Mouse (Mus musculus) embryonic facial prominence, embryonic 15.5 days (tissue): Measurements from ENCODE around the gene Sorbs2. TPM values are rescaled to one million over a fixed set of nuclear protein-coding genes. Genes with fewer than 3 reads are reported as not detected.

Experiments used
- ATAC-seq: fragments of 200-750 bp; cut with Nextera tagmentation; 2 replicates; pipeline ENCODE4 v1.8.0; 2017; ENCODE audit warnings: low read depth, moderate TSS enrichment; ENCODE audit not compliant: insufficient number of reproducible peaks, low FRiP score, low TSS enrichment
- H3K27ac ChIP-seq: fragments of 300-500 bp; sonication (generic); replicated peaks from 2 replicates; pipeline ENCODE4 v1.5.1; 2015; ENCODE audit warnings: mild to moderate bottlenecking, inconsistent platforms
- H3K27me3 ChIP-seq: fragments of 300-500 bp; sonication (generic); 2 replicates; pipeline ENCODE4 v1.6.1; 2015; ENCODE audit warnings: inconsistent platforms
- H3K36me3 ChIP-seq: fragments of 300-500 bp; sonication (generic); 2 replicates; pipeline ENCODE4 v1.6.1; 2015; ENCODE audit warnings: mild to moderate bottlenecking, inconsistent platforms
- H3K4me1 ChIP-seq: fragments of 300-500 bp; sonication (generic); 2 replicates; pipeline ENCODE4 v1.6.1; 2015; ENCODE audit warnings: inconsistent platforms
- H3K4me2 ChIP-seq: fragments of 300-500 bp; sonication (generic); replicated peaks from 2 replicates; pipeline ENCODE4 v1.6.1; 2015; ENCODE audit warnings: mild to moderate bottlenecking, inconsistent platforms
- H3K4me3 ChIP-seq: fragments of 300-500 bp; sonication (generic); replicated peaks from 2 replicates; pipeline ENCODE4 v1.5.1; 2015; ENCODE audit warnings: mild to moderate bottlenecking, inconsistent platforms
- H3K9ac ChIP-seq: fragments of 300-500 bp; sonication (generic); 2 replicates; pipeline ENCODE4 v1.6.1; 2015; ENCODE audit warnings: inconsistent platforms
- H3K9me3 ChIP-seq: fragments of 300-500 bp; sonication (generic); replicated peaks from 2 replicates; pipeline ENCODE4 v1.6.1; 2016; ENCODE audit warnings: inconsistent platforms
- WGBS: fragments of 180-500 bp; shearing (Covaris S2); methylation state at CpG from one replicate; pipeline ENCODE4 v1.1.7; 2015; 5-methylcytosine and 5-hydroxymethylcytosine counted together
- polyA plus RNA-seq: library from polyadenylated mRNA; unstranded; fragments of >200 nt; fragmentation: Nextera tagmentation; extraction: Ambion mirVana; gene quantifications from 2 replicates; pipeline ENCODE4 v1.2.1, GENCODE M21; 2015

The Sorbs2 gene
- 18.1 and 22.3 TPM in 2 replicates for polyA plus RNA-seq

DNA sequence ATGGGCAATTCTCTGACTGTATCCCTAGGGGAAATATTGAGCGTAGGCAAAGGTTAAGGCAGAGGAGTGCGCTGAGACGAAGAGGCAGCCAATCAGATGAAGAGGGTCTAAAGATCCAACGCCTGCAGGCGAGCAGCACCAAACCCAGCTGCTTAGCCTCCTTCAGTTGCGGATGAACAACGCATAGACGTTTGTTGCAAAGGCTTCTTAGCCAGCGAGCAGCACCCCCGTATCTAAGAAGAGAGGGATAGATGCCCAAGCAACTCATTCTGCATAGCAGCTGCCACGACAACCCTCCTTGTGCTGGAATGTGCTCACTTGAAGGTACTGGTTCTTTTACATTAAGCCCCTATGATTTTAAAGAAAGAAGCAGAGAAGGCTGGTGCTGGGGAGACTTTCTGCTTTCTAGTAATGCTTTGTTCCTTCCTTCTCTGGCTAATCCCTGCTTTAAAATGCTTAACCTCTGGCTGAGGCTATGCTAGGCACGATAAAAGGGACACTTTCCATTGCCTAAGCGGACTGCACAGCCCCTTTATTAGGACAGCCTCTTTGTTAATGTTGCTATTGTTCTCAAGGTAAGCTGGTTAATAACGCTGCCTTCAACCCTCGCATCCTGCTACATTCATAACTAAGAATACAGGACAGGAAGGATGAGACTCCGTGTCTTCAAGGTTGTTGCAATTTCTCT is at the start of gene Sorbs2:
Gene Sorbs2 (plus strand): TSS at position 155 of the 688 bp plus-strand sequence.
- no peak within 1 kb of the TSS for H3K9ac ChIP-seq
- peaks cover 11% of the 10 kb centered on the region; the same call in 1 of the 2 replicates for H3K4me1 ChIP-seq
- peak within 1 kb of the TSS; percentile 31 for H3K4me3 ChIP-seq
- peak; percentile 43; the same call in 1 of the 2 replicates for ATAC-seq
- H3K9me3 ChIP-seq, result no peaks in the 10 kb centered on the region
- H3K27ac ChIP-seq, result no peak within 1 kb of the TSS
- 9% methylated on average over 16 of the region's 16 CpGs for WGBS
- peak within 1 kb of the TSS; percentile 40 for H3K4me2 ChIP-seq
- no peaks in the 10 kb centered on the region for H3K27me3 ChIP-seq
- H3K36me3 ChIP-seq, result no peaks in the 10 kb centered on the region

DNA sequence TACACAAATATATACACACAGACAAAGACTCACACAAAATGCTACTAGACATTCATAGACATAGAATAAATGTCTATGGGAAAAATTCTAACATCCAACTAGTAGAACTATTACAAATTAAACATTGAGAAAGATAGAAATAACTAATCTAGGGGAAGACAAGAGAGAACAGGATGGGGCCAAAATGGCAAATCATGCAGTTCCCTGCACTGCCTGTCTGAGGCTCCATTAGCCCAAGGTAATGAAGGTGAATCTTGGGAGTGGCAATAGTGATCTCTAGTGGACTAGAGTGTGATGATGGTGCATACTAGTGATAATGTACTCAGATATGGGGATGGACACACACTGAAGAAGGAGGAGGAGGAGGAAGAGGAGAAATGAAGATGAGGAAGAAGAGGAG is 49.7 kb upstream of the Sorbs2 start:
- no peak overlapping the region for H3K9ac ChIP-seq
- ATAC-seq, result no peak
- H3K4me1 ChIP-seq, result no peaks in the 10 kb centered on the region
- no peak overlapping the region for H3K4me2 ChIP-seq
- H3K27me3 ChIP-seq, result no peaks in the 10 kb centered on the region
- H3K9me3 ChIP-seq, result no peaks in the 10 kb centered on the region
- H3K4me3 ChIP-seq, result no peak overlapping the region
- H3K36me3 ChIP-seq, result no peaks in the 10 kb centered on the region
- no peak overlapping the region for H3K27ac ChIP-seq

DNA sequence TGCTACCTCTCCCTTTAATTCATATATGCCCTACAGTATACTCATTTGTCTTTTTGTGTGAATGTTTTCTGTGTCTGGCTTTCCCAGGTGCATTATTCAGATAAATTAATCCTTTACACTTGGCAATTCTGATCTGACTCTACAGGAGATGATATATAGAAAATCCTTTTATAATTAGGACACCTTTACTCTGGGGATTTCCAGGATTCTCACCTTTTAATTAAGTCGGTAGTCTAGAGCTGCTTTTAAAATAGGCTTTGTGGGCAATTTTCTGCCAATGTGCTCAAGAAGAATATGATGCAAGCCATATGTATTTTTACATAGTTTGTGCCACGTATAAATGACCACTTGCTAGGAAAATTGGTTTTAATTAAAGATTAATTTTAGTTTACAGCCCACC is 38.6 kb upstream of the Sorbs2 start:
- no peak overlapping the region for H3K4me3 ChIP-seq
- H3K9ac ChIP-seq, result no peak overlapping the region
- H3K4me2 ChIP-seq, result no peak overlapping the region
- no peaks in the 10 kb centered on the region for H3K27me3 ChIP-seq
- H3K27ac ChIP-seq, result no peak overlapping the region
- H3K36me3 ChIP-seq, result no peaks in the 10 kb centered on the region
- no peaks in the 10 kb centered on the region for H3K4me1 ChIP-seq
- no peak for ATAC-seq
- WGBS, result 60% methylated on average over 2 of the region's 2 CpGs
- H3K9me3 ChIP-seq, result no peaks in the 10 kb centered on the region

DNA sequence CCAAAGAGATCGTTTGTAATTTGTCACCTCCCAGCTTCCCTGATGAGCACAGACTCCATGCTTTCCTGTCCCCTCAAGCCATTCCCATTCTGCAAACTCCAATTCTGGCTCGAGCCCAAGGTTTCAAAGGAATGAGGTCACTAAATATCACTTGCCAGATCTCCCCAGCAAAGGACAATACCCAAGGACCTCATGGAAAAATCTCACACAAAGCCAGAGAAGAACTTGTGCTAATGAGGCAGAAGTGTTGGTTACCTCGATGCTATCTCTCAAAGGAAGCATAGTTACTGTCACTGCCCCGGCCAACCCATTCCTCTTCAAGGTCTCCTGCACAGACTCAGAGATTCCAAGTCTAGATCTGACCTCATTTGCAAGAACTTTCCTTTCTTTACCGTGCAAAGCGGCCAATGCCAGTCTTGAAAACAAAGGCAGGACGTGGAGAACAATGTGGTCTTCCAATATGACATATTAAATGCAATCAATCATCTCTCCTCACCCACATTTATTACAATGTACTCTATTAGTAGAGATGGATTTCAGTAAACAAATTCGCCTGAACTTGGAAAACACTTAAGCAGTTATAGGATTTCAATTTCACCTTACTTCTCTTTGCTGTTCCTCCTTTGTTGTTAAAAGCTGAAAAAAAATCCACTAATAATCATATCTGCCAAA is 37.9 kb upstream of the Sorbs2 start:
- Histone ChIP-seq H3K4me3 (no peak overlapping the region), H3K27ac (no peak overlapping the region), H3K4me2 (no peak overlapping the region), H3K4me1 (no peaks in the 10 kb centered on the region), H3K9me3 (no peaks in the 10 kb centered on the region), H3K27me3 (no peaks in the 10 kb centered on the region), H3K36me3 (no peaks in the 10 kb centered on the region), H3K9ac (no peak overlapping the region)
- 66% methylated on average over 8 of the region's 8 CpGs for WGBS
- ATAC-seq, result no peak; the same call in 1 of the 2 replicates

DNA sequence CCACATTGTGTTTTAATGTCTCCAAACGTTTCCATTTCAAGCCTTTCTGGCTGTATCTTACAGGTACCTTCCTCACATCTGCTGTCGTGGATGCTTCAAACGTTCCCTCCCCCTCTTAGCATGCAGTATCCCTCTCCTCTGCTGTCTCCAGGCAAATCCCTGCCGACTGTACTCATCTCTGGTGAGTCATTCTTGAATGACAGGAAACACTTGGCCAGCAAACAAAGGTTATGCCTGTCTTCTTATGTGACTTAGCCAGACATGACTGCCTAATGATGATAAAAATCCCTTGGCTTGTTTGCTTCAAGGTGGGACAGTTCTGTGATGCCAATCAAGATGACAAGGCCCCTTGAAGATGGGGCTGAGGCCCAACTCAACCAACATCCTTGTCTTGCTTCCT is 26.7 kb upstream of the Sorbs2 start:
- Histone ChIP-seq H3K4me1 (no peaks in the 10 kb centered on the region), H3K9me3 (no peaks in the 10 kb centered on the region), H3K4me2 (no peak overlapping the region), H3K9ac (no peak overlapping the region), H3K4me3 (no peak overlapping the region), H3K27me3 (no peaks in the 10 kb centered on the region), H3K36me3 (no peaks in the 10 kb centered on the region), H3K27ac (no peak overlapping the region)
- ATAC-seq, result no peak
- WGBS, result 50% methylated on average over 4 of the region's 4 CpGs

DNA sequence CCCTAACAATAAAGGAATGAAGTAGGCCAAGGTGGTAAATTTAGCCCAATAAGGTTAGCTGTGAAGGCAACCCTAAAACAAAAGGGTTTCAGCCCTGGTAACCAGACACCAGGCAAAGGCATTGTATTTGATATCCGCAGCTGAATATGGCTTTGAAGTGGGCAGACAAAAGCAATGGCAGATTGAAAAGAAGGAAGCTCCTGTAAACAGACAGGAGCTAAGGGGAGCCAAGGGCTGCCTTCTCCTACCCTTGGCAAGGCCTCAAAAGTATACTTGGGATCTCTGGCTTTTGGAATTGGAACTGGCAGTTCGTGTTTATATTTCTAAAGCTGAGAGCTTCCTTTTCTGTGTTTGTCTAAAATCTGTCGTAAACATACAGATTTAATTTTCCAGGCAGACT is 21.3 kb upstream of the Sorbs2 start:
- no peak overlapping the region for H3K4me2 ChIP-seq
- H3K9ac ChIP-seq, result no peak overlapping the region
- no peak overlapping the region for H3K4me3 ChIP-seq
- no peaks in the 10 kb centered on the region for H3K9me3 ChIP-seq
- WGBS, result 55% methylated on average over 3 of the region's 3 CpGs
- H3K27ac ChIP-seq, result no peak overlapping the region
- no peaks in the 10 kb centered on the region for H3K36me3 ChIP-seq
- H3K4me1 ChIP-seq, result no peaks in the 10 kb centered on the region
- H3K27me3 ChIP-seq, result no peaks in the 10 kb centered on the region
- no peak for ATAC-seq

DNA sequence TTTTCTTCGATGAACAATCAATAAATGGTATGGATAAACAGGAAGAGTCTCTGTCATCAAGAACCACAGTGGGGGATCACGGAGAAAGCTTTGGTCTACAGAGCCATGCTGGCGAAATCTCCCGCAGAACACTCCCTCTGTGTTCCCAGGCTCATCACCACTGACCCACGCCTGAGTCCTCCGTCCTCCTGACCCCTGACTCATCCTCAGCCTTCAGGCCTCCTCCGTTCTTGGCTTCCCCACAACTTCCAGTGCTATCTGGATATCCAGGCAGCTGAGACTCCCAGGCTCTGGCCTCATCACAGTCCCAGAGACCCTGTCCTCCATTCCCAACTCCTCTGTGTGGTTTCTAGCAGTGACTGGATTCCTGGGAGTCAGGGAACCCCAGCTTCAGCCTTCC is 3.6 kb upstream of the Sorbs2 start:
- no peak for ATAC-seq
- H3K4me1 ChIP-seq, result peaks cover 11% of the 10 kb centered on the region; the same call in 1 of the 2 replicates
- H3K4me2 ChIP-seq, result no peak overlapping the region
- H3K27ac ChIP-seq, result no peak overlapping the region
- no peak overlapping the region for H3K4me3 ChIP-seq
- no peaks in the 10 kb centered on the region for H3K36me3 ChIP-seq
- WGBS, result 78% methylated on average over 7 of the region's 7 CpGs
- H3K9me3 ChIP-seq, result no peaks in the 10 kb centered on the region
- no peaks in the 10 kb centered on the region for H3K27me3 ChIP-seq
- no peak overlapping the region for H3K9ac ChIP-seq

DNA sequence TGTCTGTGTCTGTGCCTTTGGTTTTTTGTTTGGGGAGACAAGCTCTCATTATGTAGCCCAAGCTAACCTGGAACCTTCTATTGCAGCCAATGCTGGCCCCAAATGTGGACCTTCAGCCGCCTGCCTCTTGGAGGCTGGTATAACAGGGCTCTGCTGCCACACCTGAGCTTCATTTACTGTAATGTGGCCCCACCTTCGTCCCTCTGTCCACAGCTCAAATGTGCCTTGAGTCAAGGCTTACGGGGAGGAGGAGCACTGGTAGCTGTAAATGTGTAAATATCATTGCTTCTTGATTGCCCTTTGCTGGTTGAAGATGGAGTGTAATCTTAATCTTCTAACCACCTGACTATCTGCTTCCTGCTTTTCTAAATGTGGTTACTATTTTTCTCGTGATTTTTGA is 1.2 kb upstream of the Sorbs2 start:
- Histone ChIP-seq H3K27ac (no peak overlapping the region), H3K9me3 (no peaks in the 10 kb centered on the region), H3K4me1 (peaks cover 11% of the 10 kb centered on the region; the same call in 1 of the 2 replicates), H3K4me3 (no peak overlapping the region), H3K36me3 (no peaks in the 10 kb centered on the region), H3K27me3 (no peaks in the 10 kb centered on the region), H3K4me2 (no peak overlapping the region), H3K9ac (no peak overlapping the region)
- ATAC-seq, result no peak
- WGBS, result 72% methylated on average over 4 of the region's 4 CpGs

DNA sequence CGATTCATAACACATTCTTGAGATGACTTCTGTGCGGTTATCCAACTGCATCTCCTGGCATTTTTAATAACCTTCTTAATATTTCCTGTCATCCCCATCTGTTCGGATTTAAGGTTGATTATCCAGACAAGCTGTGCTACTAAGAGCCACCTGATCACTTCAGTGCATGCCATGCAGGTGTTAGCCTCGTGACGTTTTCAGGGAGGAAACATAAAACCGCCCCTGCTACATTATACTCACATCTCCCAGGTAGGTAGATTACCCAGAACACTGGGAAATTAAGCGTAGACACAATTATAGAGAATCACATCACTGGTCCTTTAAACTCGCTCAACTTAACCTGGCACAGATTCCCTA is 333 bp upstream of the Sorbs2 start:
- Histone ChIP-seq H3K9me3 (no peaks in the 10 kb centered on the region), H3K9ac (no peak overlapping the region), H3K36me3 (no peaks in the 10 kb centered on the region), H3K4me3 (peak overlapping the region; percentile 31), H3K4me2 (peak overlapping the region; percentile 40), H3K27ac (no peak overlapping the region), H3K27me3 (no peaks in the 10 kb centered on the region), H3K4me1 (peaks cover 11% of the 10 kb centered on the region; the same call in 1 of the 2 replicates)
- peak; percentile 34; the same call in 1 of the 2 replicates for ATAC-seq
- 24% methylated on average over 8 of the region's 8 CpGs for WGBS

DNA sequence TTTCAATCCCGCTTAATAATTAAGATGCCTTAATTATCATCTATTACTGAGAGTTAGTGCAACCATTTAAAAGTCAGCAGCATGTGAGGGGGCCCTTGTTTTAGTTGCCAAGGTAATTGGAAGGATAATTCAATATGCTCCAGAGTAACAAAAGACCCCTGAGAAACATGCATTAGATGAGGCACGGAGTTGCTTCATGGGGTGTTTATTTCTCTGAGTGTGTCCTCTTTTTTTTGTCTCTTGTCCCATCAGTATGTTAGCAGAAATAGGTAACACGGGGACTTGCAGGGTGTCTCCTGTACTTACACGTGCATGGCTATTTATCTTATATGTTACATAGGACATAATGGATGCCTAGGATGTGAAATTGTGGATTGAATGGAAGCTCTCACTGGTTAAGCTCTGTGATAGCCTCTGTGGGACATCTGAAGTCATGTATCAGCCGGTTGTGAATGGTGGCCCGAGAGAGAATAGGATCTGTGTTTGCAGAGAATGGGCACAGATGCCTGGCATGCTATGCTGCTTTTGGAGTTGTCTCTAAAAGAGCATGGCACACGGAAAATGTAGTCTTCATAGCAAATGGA is 1.0 kb downstream of the Sorbs2 start:
- no peak overlapping the region for H3K4me2 ChIP-seq
- ATAC-seq, result no peak
- H3K4me3 ChIP-seq, result 0 out of 2 replicates have a peak overlapping the region, but pooled peaks have one; percentile 7

DNA sequence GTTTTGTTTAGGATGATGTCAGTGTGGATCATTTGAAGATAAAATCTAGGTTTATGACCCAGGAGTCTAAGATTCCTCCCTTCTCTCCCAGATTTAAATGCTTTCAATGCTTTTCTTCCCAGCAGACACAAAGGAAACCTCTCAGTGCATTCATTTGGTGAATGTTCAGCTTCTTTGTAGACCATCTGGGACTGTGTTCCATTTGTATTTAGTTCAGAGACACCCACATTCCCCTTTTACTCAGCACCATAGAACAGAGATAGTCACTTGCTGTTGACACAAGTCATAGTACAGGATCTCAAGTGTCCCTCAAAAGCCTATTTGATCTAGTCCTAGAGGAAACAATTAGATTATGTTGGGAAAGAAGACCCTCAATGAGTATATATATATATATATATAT is 4.8 kb downstream of the Sorbs2 start:
- no peaks in the 10 kb centered on the region for H3K27me3 ChIP-seq
- H3K4me3 ChIP-seq, result no peak overlapping the region
- H3K27ac ChIP-seq, result no peak overlapping the region
- no peak overlapping the region for H3K9ac ChIP-seq
- H3K4me2 ChIP-seq, result no peak overlapping the region
- H3K4me1 ChIP-seq, result peaks cover 9% of the 10 kb centered on the region; the same call in 1 of the 2 replicates
- no peaks in the 10 kb centered on the region for H3K36me3 ChIP-seq
- no peak for ATAC-seq
- H3K9me3 ChIP-seq, result no peaks in the 10 kb centered on the region

More for the DNA sequence above, 1.0 kb downstream of the Sorbs2 start:
- H3K27ac ChIP-seq, result no peak overlapping the region
- H3K9me3 ChIP-seq, result no peaks in the 10 kb centered on the region
- peaks cover 11% of the 10 kb centered on the region; the same call in 1 of the 2 replicates for H3K4me1 ChIP-seq
- no peak overlapping the region for H3K9ac ChIP-seq
- no peaks in the 10 kb centered on the region for H3K27me3 ChIP-seq
- 57% methylated on average over 7 of the region's 7 CpGs for WGBS
- H3K36me3 ChIP-seq, result no peaks in the 10 kb centered on the region
